Mouse (Mus musculus) cerebellum, postnatal 10 days (tissue): ENCODE measurements around the gene Irf2bp1.

ENCODE experiments used
- DNase-seq, 2 experiments: peaks; one replicate each; pipeline ENCODE4 v3.0.0; 2021; ENCODE audit warnings: mixed read lengths in 2 of 2

Irf2bp1 gene

DNA sequence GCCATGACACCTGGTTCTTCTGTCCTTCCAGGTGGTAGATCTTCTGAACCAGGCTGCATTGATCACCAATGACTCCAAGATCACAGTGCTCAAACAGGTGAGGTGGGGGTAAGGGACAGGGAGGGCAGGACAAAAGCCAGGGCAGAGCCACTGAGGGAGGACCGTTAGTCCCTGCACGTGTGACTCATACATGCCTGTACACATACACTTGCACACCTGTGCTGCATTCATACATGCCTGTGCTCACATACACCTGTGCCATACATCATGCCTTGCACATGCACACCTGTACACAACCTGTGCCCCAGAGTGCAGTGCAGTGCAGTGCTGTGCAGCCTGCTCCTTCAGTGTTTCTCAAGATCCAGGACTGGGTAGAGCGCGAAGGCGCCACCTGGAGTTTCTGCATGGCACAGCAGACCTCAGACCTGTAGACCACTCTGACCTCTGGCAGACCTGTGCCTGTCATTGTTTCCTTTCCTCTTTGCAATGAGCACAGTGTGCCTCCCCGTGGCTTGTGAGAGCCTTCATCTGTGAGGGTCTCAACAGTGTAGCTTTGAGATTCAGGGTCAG is 25.3 kb downstream of the Irf2bp1 start:
- peak; percentile 73 to 79 for DNase-seq

DNA sequence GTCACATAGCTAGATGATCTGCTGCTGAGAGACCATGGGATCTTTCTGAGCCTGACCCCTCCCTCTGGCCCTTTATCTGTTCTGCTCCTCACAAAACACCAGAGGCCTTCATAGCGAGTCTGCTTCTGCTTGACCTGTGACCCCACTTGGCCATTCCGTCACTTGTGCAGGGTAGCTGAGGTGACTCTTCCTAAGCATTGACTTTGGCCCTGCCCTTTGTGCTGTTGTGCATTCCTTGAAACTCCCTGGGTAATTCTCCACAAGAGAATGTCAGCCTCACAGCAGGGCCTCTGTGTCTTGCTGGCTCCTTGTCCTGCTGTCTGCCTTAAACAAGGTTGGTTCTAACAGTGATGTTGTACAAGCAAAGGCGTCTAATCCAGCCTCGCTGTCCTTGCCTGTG is 27.8 kb downstream of the Irf2bp1 start:
- DNase-seq = no peak

- DNase-seq = no peak
Measured at GRCm38 (mm10) chr7:19044616-19045015, 40.8 kb downstream of the Irf2bp1 start.

DNA sequence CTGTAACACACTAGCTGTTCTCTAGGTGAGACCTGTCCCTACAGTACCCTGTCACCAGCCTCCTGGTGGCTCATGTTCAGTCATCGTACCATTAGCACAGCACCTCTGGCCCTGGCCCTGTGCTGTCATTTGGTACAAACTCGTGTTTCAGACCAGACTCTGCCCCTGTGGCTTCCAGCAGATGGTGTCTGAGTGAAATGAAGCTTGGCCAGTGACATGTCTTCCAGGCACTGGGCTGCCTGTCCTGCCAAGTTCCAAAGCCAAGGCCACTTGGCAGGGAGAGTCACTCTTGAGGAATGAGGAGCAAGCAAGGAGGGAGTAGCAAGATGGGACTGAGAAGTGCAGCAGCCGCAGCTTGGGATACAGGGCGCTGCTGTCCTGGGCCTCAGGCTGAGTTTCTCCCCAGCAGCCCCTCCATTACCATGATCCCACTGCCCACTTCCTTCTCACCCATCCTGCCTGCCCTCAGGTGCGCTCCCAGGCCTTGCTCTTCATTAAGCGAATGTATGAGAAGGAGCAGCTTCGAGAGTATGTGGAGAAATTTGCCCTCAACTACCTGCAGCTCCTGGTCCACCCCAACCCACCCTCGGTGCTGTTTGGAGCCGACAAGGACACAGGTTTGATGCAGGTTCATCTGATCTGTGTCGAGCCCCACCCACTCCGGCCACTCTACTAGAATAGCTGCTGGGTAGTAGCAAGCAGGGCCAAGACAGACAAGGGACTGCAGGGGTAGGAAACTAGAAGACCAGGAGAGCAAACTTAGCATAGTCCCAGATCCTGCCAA is 42.6 kb downstream of the Irf2bp1 start:
- peak; percentile 91 to 93 for DNase-seq

GRCm38 (mm10) chr7:19048006-19048527 is 44.2 kb downstream of the Irf2bp1 start:
- peak in 1 of 2 experiments; percentile 20 for DNase-seq

DNA sequence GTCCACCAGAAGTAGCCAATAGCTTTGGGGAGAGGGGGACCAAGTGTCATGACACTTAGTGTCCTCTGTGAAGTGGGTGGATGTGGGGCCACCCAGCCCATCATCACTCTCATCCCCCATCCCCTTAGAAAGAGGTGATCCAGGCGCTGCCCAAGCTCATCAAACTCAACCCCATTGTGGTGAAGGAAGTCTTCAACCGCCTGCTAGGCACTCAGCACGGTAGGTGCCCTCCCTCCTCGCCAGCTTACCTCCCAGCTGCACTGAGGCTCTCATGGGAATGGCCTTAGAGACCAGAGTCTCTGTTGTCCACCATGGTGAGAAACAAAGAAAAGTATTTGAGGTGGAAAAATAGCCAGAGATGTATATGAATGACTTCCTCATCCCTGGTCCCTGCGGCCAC is 45.4 kb downstream of the Irf2bp1 start:
- no peak for DNase-seq

DNA sequence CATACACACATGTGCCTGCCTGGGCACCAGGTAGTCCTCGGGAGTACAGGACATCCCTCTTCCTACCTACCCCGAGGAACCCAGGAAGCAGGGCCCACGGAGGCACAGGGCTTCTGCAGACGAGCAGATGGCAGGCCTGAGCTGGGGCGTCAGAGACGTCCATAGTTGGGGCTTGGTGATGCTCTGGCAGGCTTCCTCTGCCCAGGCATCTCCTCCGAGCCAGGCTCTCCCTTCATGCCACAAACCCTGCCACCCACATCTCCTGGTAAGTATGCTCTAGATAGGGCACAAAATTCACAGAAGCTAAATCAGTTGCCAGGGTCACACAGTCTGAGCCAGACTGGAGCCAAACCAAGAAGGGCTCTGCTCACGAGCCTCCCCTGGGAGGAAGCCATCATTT is 46.3 kb downstream of the Irf2bp1 start:
- DNase-seq = peak; percentile 52 to 62

DNA sequence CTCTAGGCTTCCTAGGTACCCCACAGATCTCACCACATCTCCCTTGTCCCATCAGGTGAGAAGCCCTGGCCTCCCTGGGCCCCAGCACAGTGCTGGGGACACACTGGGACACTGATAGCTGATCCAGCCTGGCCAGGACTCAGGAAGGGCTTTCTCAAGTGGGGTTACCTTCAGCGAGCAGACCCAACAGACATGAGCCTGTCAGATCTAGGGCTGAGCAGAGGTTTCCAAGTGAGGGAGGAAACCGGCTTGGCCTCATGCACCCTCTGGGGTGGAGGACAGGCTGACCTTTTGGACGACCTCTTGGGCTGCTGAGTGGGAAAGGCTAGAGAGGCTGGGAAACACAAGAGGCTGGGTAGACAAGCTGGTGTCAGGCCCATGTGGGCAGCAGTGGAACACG is 47.3 kb downstream of the Irf2bp1 start:
- no peak for DNase-seq

DNA sequence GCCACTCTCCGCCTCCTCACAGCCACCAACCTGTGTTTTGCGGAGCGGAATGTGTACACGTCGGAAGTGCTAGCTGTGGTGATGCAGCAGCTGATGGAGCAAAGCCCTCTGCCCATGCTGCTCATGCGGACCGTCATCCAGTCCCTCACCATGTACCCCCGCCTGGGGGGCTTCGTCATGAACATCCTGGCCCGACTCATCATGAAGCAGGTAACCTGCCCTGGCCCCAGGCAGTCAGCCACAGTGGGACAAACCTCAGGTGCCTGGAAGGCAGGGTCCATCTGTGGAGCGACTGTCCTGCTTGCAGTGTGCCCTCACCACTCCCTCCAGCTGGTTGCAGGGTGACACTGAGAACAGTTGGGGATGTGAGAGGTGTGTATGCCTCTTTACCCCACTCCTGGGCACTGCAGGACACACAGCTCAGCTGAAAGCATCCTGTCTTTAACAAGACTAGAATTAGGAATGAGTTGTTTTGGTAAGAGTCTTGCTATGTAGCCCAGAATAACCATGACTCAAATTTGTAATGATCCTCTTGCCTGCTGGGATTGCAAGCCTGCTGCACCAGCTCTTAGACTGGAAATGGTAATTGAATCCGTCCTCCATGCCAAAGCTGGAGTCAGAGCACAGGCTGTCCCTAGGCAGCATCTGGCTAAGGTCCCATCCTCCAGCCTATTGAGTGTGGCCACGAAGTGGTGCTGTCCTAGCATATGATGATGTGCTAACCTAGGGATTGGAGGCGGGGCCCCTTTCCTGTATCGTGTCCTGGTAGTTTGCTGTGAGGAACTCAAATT is 48.7 kb downstream of the Irf2bp1 start:
- peak; percentile 68 for DNase-seq

GRCm38 (mm10) chr7:19053136-19053532 is 49.3 kb downstream of the Irf2bp1 start:
- no peak for DNase-seq

GRCm38 (mm10) chr7:19054047-19054776 is 50.4 kb downstream of the Irf2bp1 start, which contains the start of gene Rsph6a:
Gene Rsph6a (plus strand): TSS chr7:19054690.
- peak; percentile 86 to 89 for DNase-seq

- no peak for DNase-seq
Measured at GRCm38 (mm10) chr7:19054777-19055076, 50.9 kb downstream of the Irf2bp1 start.

GRCm38 (mm10) chr7:19055108-19055507 is 51.3 kb downstream of the Irf2bp1 start:
- DNase-seq = no peak
